Mouse (Mus musculus) urinary bladder, postnatal 36 days (tissue): Measurements from ENCODE around the gene Gys1.
"Not testable (repeated sequence)": the region's sequence is repeated elsewhere in the genome, so short reads cannot be mapped to it uniquely, and the experiment has no call there.

ENCODE experiments used
- DNase-seq, 2 experiments: peaks; one replicate each; pipeline ENCODE4 v3.0.0; 2022; ENCODE audit warnings: low spot score in 2 of 2, mixed read lengths in 1 of 2

Gys1 gene

GRCm38 (mm10) chr7:45434203-45435015, at the start of gene Gys1:
Gene Gys1, plus strand, starts transcription at chr7:45434844.
- peak; percentile 100 for DNase-seq

DNA sequence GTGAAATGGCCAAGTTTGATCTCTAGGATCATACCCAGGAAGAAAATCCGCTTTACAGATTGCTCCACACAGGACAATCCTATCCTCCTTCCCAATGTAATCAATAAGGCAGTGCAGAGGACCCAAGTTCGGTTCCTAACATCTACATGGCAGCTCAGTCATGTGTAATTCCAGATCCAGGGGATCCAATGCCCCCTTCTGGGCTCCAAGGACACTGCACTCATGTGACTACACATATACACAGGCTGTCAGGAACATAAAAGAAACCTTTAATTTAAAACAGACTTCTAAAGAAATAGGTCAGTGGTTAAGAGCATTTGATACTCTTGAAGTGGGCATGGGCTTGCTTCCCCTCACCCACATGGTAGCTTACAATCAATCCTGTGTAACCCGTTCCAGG, 48.6 kb upstream of the Gys1 start:
- DNase-seq, result no peak

DNA sequence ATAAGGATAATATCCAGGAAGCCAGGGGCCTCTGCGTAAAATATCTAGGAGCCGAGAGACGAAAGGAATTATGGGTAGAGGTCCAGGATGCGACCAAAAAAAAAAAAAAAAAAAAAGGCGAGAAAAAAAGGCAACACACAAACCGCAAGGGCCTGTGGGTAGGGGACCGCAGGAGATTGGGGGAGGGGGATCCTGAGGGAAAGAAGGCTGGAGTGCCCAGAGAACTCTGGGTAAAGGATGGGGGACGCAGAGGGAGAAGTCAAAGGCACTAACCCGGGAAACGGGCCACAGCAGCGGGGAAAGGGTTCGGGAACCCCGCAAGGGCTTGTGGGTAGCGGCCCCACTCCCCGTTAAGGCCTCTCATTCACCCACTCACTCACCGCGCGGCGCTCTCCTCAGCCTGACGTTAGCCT, 39.5 kb upstream of the Gys1 start:
- no peak for DNase-seq

DNA sequence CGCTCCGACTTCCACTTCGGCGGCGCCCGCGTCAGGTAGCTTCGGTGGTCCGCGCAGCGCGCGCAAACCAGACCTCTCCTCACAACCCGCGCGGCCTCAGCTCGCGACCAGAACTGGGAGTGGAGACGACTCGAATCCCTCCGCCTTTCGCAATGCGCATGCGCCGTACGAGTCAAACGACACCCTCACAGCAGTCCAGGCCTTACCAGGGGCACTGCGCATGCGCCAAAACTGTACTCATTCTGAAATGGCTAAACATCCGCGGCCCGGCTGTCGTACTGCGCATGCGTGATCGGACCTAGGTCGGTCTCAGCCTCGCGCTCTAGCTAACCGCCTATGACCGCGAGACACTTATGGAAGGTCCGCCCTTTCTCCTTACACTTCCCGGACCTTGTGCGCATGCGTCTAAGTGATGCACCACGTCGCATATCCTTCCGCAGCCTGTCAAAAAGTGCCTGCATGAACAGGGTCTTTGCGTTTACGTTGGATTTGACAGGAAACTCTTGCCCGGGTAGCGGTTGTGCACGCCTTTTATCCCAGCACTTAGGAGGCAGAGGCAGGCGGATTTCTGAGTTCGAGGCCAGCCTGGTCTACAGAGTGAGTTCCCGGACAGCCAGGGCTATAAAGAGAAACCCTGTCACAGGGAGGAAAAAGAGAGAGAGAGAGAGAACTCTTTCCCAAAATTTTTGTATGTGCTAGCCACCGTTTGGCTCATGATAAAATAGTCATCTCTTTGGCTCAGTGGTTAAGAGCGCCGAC, 38.9 kb upstream of the Gys1 start, which contains the start of gene Snrnp70:
TSS of gene Snrnp70 (minus strand) at position 165 of the 759 bp plus-strand sequence.
- DNase-seq, result peak; percentile 99 to 100

DNA sequence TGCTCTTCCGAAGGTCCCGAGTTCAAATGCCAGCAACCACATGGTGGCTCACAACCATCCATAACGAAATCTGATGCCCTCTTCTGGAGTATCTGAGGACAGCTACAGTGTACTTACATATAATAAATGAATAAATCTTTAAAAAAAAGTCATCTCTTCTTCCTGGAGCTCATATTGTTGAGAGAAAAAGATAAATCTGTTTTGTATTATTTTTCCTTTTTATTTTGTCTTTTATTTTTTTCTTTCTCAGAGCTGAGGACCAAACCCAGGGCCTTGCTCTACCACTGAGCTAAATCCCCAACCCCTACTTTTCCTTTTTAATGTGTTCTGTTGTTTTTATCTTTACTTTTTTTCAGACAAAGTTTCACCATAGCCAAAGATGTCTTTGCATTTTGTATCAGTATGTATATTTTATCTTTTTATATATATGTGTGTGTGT, 38.3 kb upstream of the Gys1 start:
- not testable (repeated sequence) for DNase-seq

GRCm38 (mm10) chr7:45396787-45397186, 37.9 kb upstream of the Gys1 start:
- DNase-seq, result no peak

DNA sequence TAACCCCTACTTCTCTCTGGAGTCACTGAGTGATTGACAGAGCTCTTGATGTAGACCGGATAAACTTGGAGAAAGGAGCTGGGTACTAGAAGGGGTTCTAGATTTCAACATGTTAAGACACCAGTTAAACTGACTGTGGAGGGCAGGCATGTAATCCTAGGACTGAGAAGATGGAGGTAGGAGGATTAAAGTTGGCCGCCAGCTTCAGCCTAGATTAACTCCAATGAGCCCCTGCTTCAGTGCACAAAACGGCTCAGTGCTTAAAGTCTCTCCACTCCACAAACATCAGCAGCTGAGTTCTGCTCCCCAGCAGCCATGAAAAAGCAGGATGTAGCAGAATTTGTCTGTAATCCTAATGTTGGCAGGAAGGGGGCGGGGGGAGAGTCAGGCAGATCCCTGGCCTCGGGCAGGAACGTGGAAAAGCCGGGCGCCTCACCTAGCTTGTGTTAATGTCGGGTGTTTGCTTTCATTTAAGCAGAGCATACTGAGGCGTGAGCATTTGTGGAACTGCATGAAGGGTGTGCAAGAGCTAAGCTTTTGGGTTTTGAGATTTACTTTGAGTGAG, 33.0 kb upstream of the Gys1 start:
- no peak for DNase-seq

GRCm38 (mm10) chr7:45403532-45404261, 30.9 kb upstream of the Gys1 start:
- DNase-seq, result peak in 1 of 2 experiments; percentile 61

GRCm38 (mm10) chr7:45405091-45406075, 29.3 kb upstream of the Gys1 start, which contains the start of gene Kcna7:
Gene Kcna7, plus strand, starts transcription at chr7:45405653.
- DNase-seq, result peak; percentile 65 to 77

GRCm38 (mm10) chr7:45406157-45407156, 28.2 kb upstream of the Gys1 start:
- peak in 1 of 2 experiments; percentile 38 for DNase-seq

DNA sequence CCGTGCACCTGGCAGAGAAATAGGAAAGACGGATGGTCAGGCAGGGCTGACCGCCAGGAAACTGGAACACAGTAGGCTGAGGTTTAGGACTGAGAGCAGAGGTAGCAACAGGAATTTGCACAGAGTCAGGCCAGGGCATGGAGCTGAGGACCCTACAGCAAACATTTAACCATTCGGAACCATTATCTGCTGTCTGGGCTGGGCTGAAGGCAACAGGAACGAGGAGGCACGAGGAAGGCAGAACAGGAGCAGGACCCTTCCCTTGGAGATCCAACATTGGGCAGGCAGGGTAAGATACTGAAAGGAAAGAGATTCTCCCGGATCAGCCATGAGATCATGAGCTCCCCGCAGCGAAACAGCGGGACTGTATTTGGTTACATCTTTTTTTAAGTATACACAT, 26.8 kb upstream of the Gys1 start:
- DNase-seq, result no peak

GRCm38 (mm10) chr7:45408351-45408750, 26.3 kb upstream of the Gys1 start:
- no peak for DNase-seq

DNA sequence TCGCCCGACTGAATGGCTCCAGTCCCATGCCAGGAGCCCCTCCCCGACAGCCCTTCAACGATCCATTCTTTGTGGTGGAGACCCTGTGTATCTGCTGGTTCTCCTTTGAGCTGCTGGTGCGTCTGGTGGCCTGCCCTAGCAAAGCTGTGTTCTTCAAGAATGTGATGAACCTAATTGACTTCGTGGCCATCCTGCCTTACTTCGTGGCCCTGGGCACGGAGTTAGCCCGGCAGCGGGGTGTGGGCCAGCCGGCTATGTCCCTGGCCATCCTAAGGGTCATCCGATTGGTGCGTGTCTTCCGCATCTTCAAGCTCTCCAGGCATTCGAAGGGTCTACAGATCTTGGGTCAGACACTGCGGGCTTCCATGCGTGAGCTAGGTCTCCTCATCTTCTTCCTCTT, 25.7 kb upstream of the Gys1 start:
- DNase-seq, result no peak

GRCm38 (mm10) chr7:45409497-45410163, 25.0 kb upstream of the Gys1 start:
- DNase-seq, result no peak

- DNase-seq, result no peak
Measured at GRCm38 (mm10) chr7:45412421-45412820, 22.2 kb upstream of the Gys1 start.

GRCm38 (mm10) chr7:45413113-45413863, 21.4 kb upstream of the Gys1 start, which contains the start of gene Ntf5:
Gene Ntf5, plus strand, starts transcription at chr7:45413695.
- DNase-seq, result peak; percentile 38 to 45

GRCm38 (mm10) chr7:45413864-45414739, 20.5 kb upstream of the Gys1 start:
- peak; percentile 46 to 52 for DNase-seq
